14 mouse cellular contexts compared by ENCODE assay signal in the genomic region with DNA sequence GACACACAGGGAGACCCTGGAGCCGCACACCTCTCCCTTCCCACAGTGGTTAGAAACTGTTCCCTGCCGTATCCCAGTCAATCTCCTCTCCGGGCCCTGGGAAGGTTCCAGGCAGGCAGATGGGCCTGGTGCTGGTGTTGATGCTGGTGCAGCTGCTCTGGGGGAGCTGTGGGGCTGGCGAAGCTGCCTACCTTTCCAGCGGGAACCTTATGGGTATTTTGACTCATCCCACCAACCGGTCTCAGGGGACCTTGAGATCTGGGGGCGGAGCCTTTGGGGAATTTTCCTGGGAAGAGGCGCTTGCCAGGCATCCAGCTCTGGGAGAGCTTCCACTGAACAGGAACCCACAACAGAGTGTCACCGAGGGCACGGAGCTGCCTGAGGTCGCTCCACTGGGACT. TPM values are rescaled to one million over a fixed set of nuclear protein-coding genes. Genes with fewer than 3 reads are reported as not detected.
A peak's percentile ranks its signal among the peaks of the same experiment; 100 is the strongest.
DNase-seq lines count a peak whose midpoint lies in the region; TF ChIP-seq lines count a peak whose summit lies in the region.
"Had no signal": no experiment of that assay in that cellular context is flagged by ENCODE, and none has a peak within 500 bp of the region (broad histone marks: within the 10 kb centered on the region; RNA-seq: fewer than 3 reads in every experiment).

No protein-coding gene starts in this region.

- DNase-seq in heart, adult 11 months = peak; percentile 95
- no peak for DNase-seq in heart, postnatal 14 days
- DNase-seq in right cerebral cortex, adult 18-20 months = peak; percentile 88
- no peak for DNase-seq in right cerebral cortex, postnatal 4 days
- DNase-seq in kidney, postnatal 25 days = peak; percentile 56 to 69
- no peak for DNase-seq in thymus, adult 2 months
- DNase-seq in cerebellum, adult 18-20 months = no peak
- no peak for DNase-seq in B cell, adult 2 months
- DNase-seq: cerebellum, adult 9-10 months; lung, embryonic 14.5 days had no signal

- H3K36me3 ChIP-seq in thymus, adult 2 months (ENCODE audit: control insufficient read depth, insufficient read depth, low read length) = no peaks in the 10 kb centered on the region
- H3K36me3 ChIP-seq: hindbrain, embryonic 10.5 days; midbrain, embryonic 12.5 days; stomach, embryonic 15.5 days had no signal

- peaks cover 51% of the 10 kb centered on the region for H3K4me1 ChIP-seq in thymus, adult 2 months (replicated peaks; ENCODE audit: control insufficient read depth, insufficient read depth, low read length)

- H3K27ac ChIP-seq in thymus, adult 2 months (ENCODE audit: control insufficient read depth, insufficient read depth, low read length) = no peak overlapping the region
- H3K27ac ChIP-seq: hindbrain, embryonic 10.5 days had no signal

- WGBS in thymus, adult 2 months = 93% methylated on average over 11 of the region's 11 CpGs

- intact Hi-C loops in heart, postnatal 14 days (cut with DNase I) = no loop called here

- no peaks in the 10 kb centered on the region for H3K27me3 ChIP-seq in thymus, adult 2 months (ENCODE audit: control insufficient read depth, insufficient read depth, low read length)
- H3K27me3 ChIP-seq: CH12.LX had no signal

- H3K4me3 ChIP-seq in thymus, adult 2 months (ENCODE audit: control insufficient read depth, insufficient read depth, low read length) = no peak overlapping the region
- H3K4me3 ChIP-seq: hindbrain, embryonic 10.5 days; midbrain, embryonic 12.5 days; stomach, embryonic 15.5 days had no signal

- no peak for TF ChIP-seq CTCF in thymus, adult 2 months (IDR thresholded peaks at IDR 0.05; ENCODE audit: borderline replicate concordance, control insufficient read depth, extremely low read depth, insufficient read depth, low read length, poor library complexity)

- no peak for TF ChIP-seq POLR2A in thymus, adult 2 months (IDR thresholded peaks at IDR 0.05; ENCODE audit: control insufficient read depth, extremely low read depth, insufficient read depth, low read length, poor library complexity)

RNA-seq across cellular contexts. Expression of gene Cbfa2t3, which starts 31.1 kb away (rescaled TPM):
- 10 to 100 TPM; 22.1 to 25.3 TPM for total RNA-seq in heart, postnatal 14 days (2021)
- 62.3 and 76.8 TPM in 2 replicates for polyA plus RNA-seq in thymus, adult 2 months (2012; rRNA removed)

RNA-seq across cellular contexts. Expression of gene Pabpn1l, which starts 45.3 kb away (rescaled TPM):
- under 1 TPM in 1 of 2 experiments, not detected in 1; 0.20 TPM for total RNA-seq in heart, postnatal 14 days (2021)
- polyA plus RNA-seq in thymus, adult 2 months (2012; rRNA removed) = 0.20 and 0.42 TPM in 2 replicates
- total RNA-seq: CH12.LX had no signal
- polyA plus RNA-seq: hindbrain, embryonic 10.5 days; lung, embryonic 14.5 days; midbrain, embryonic 12.5 days; stomach, embryonic 15.5 days had no signal

RNA-seq across cellular contexts. Expression of gene Trappc2l, which starts 56.4 kb away (rescaled TPM):
- 10 to 100 TPM; 45.9 to 57.2 TPM for total RNA-seq in heart, postnatal 14 days (2021)
- 104 and 133 TPM in 2 replicates for polyA plus RNA-seq in thymus, adult 2 months (2012; rRNA removed)

RNA-seq across cellular contexts. Expression of gene Galns, which starts 56.6 kb away (rescaled TPM):
- total RNA-seq in heart, postnatal 14 days (2021) = 1 to 10 TPM; 3.5 to 4.1 TPM
- 15.6 and 19.2 TPM in 2 replicates for polyA plus RNA-seq in thymus, adult 2 months (2012; rRNA removed)

Comparison
In these comparisons a context has a peak if more than half of its experiments do, and no peak if none do; other contexts are left out.
1. DNase-seq: peak in heart, adult 11 months (single experiment), right cerebral cortex, adult 18-20 months (single experiment) and kidney, postnatal 25 days (2 of 2); none in heart, postnatal 14 days (0 of 2), right cerebral cortex, postnatal 4 days (single experiment), thymus, adult 2 months (single experiment), cerebellum, adult 18-20 months (0 of 2) and B cell, adult 2 months (0 of 2).